Mouse (Mus musculus): ENCODE results near the gene Vmn1r5. TPM values are rescaled to one million over a fixed set of nuclear protein-coding genes. Genes with fewer than 3 reads are reported as not detected.

The Vmn1r5 gene
- polyA plus RNA-seq (2014; fragmentation: Nextera tagmentation; extraction: Ambion mirVana): not detected in 2 replicates

GRCm38 (mm10) chr6:56969973-56970372 is at the start of gene Vmn1r5:
TSS of gene Vmn1r5 (plus strand) at chr6:56970273.
- Histone ChIP-seq H3K9ac (replicated peaks; ENCODE audit: low read depth, low read length) (no peak within 1 kb of the TSS), H3K36me3 (ENCODE audit: control insufficient read depth, insufficient read depth, low read length) (no peaks in the 10 kb centered on the region), H3K27ac (ENCODE audit: low read depth, low read length) (no peak within 1 kb of the TSS), H3K4me2 (ENCODE audit: low read depth, low read length) (no peak within 1 kb of the TSS), H3K9me3 (ENCODE audit: control insufficient read depth, low read length) (no peaks in the 10 kb centered on the region), H3K4me3 (ENCODE audit: low read depth, low read length) (no peak within 1 kb of the TSS), H3K4me1 (ENCODE audit: control insufficient read depth, insufficient read depth, low read length) (no peaks in the 10 kb centered on the region), H3K27me3 (ENCODE audit: control insufficient read depth, insufficient read depth, low read length) (no peaks in the 10 kb centered on the region)
- ATAC-seq (ENCODE audit: low read depth): no peak

- no peaks in the 10 kb centered on the region for H3K9me3 ChIP-seq (ENCODE audit: control insufficient read depth, low read length)
- under 1% methylated on average over 25 of the region's 25 CpGs for WGBS
These were observed 46.7 kb upstream of the Vmn1r5 start for GRCm38 (mm10) chr6:56923331-56923725.

DNA sequence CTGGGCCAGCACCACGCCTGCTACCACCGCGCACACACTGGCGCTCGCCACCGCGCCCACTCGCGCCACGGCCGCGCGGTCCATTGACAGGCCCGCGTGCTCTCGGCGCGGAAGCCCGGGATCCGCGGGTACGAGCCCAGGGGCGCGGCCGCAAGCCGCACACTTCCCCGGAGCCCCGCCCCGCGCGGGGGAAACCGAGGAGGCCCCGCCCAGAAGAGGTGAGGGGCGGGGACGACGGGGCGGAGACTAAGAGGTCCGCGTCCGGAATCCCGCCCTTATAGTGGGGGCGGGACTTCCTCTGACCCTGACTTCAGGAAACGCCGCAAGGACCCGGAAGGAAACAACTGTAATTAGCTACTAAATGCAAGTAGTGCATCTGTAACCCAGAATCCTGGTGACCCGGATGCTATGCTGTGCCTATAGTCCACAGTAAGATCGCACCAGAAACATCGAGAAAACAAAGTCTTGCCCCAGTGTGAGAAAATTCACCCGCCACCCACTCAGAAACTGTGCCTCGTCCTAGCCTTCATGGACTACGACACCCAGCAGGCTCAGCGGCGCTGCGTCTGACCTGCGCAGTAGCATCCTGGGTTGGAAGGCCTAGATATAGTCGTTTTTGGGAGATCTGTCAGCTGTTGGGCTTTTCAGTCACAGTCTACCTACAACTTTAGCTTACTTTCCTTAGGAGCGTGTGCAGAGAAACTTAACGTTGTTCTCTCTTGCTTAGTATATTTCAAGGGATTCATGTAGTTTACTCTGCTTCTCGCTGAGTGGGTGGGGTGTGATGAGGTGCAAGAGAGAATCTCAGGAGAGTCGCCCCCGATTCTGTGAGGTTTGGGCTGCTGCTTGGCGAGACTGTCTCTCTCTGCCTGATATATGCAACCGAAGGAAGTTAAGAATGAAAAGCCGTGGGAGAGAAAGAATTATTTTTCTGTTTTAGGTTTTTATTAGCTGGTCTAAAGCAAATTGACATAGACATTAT is 46.1 kb upstream of the Vmn1r5 start, which contains the start of the genes Nt5c3 and Vmn1r4:
Nt5c3 (minus strand) TSS at position 207 of the 982 bp plus-strand sequence.
Vmn1r4 (plus strand) TSS at position 290 of the 982 bp plus-strand sequence.
- Histone ChIP-seq H3K9ac (replicated peaks; ENCODE audit: low read depth, low read length) (peak within 1 kb of the TSS; percentile 72), H3K4me3 (ENCODE audit: low read depth, low read length) (peak within 1 kb of the TSS; percentile 69)
- 3% methylated on average over 63 of the region's 64 CpGs for WGBS

More at GRCm38 (mm10) chr6:56923331-56923725, 46.7 kb upstream of the Vmn1r5 start:
- no peak for ATAC-seq (ENCODE audit: low read depth)
- Histone ChIP-seq H3K4me1 (ENCODE audit: control insufficient read depth, insufficient read depth, low read length) (peaks cover 10% of the 10 kb centered on the region; the same call in 1 of the 2 replicates), H3K4me3 (ENCODE audit: low read depth, low read length) (peak overlapping the region; percentile 69), H3K27me3 (ENCODE audit: control insufficient read depth, insufficient read depth, low read length) (no peaks in the 10 kb centered on the region), H3K4me2 (ENCODE audit: low read depth, low read length) (peak overlapping the region; percentile 61), H3K27ac (ENCODE audit: low read depth, low read length) (peak overlapping the region; percentile 80), H3K36me3 (ENCODE audit: control insufficient read depth, insufficient read depth, low read length) (no peaks in the 10 kb centered on the region), H3K9ac (replicated peaks; ENCODE audit: low read depth, low read length) (peak overlapping the region; percentile 72)

DNA sequence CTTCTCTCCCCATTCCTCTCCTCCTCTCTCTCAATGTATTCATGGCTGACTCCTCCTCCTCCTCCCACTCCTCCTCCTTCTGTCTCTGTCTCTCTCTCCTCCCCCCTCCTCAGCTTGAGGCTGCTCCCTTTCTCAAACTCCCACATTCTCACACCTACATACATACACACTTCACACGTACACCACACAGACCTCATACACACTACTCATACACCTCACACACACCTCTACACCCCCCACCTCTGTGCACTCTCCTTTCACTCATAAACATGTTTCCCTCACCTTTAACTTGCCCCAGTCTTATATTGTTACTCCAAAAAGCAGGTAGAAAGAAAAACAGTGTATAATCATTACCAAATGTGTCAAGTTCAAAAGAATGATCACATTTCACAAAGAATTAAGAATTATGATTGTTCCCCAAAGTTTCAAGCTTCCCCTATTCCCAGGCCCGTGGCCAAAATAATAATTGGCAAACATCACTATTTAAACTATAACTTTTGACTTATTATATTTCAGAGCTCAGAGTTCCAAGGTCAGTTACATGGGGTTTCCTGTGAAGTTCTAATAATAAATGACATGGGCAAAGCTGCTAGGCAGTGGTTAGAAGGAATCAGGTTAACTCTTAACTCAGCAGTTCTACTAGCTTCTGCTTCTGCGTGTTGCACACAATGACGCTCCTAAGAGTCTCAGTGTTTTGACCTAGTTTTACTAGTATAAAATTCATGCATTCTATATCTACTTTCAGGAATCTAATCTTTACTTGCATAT is 38.2 kb upstream of the Vmn1r5 start:
- Histone ChIP-seq H3K27ac (ENCODE audit: low read depth, low read length) (no peak overlapping the region), H3K9ac (replicated peaks; ENCODE audit: low read depth, low read length) (no peak overlapping the region), H3K27me3 (ENCODE audit: control insufficient read depth, insufficient read depth, low read length) (no peaks in the 10 kb centered on the region), H3K4me1 (ENCODE audit: control insufficient read depth, insufficient read depth, low read length) (no peaks in the 10 kb centered on the region), H3K36me3 (ENCODE audit: control insufficient read depth, insufficient read depth, low read length) (no peaks in the 10 kb centered on the region), H3K4me2 (ENCODE audit: low read depth, low read length) (no peak overlapping the region), H3K9me3 (ENCODE audit: control insufficient read depth, low read length) (no peaks in the 10 kb centered on the region), H3K4me3 (ENCODE audit: low read depth, low read length) (no peak overlapping the region)
- ATAC-seq (ENCODE audit: low read depth): no peak
- 81% methylated on average over 4 of the region's 4 CpGs for WGBS

More for the DNA sequence above, 46.1 kb upstream of the Vmn1r5 start, which contains the start of the genes Nt5c3 and Vmn1r4:
- H3K27me3 ChIP-seq (ENCODE audit: control insufficient read depth, insufficient read depth, low read length): no peaks in the 10 kb centered on the region
- no peaks in the 10 kb centered on the region for H3K36me3 ChIP-seq (ENCODE audit: control insufficient read depth, insufficient read depth, low read length)
- peak within 1 kb of the TSS; percentile 80 for H3K27ac ChIP-seq (ENCODE audit: low read depth, low read length)
- no peaks in the 10 kb centered on the region for H3K9me3 ChIP-seq (ENCODE audit: control insufficient read depth, low read length)
- peak within 1 kb of the TSS; percentile 61 for H3K4me2 ChIP-seq (ENCODE audit: low read depth, low read length)
- ATAC-seq (ENCODE audit: low read depth): peak; percentile 98
- peaks cover 10% of the 10 kb centered on the region; the same call in 1 of the 2 replicates for H3K4me1 ChIP-seq (ENCODE audit: control insufficient read depth, insufficient read depth, low read length)

GRCm38 (mm10) chr6:56932464-56932863 is 37.6 kb upstream of the Vmn1r5 start:
- no peaks in the 10 kb centered on the region for H3K36me3 ChIP-seq (ENCODE audit: control insufficient read depth, insufficient read depth, low read length)
- 75% methylated on average over 2 of the region's 2 CpGs for WGBS
- no peaks in the 10 kb centered on the region for H3K4me1 ChIP-seq (ENCODE audit: control insufficient read depth, insufficient read depth, low read length)
- no peak for ATAC-seq (ENCODE audit: low read depth)
- no peak overlapping the region for H3K9ac ChIP-seq (replicated peaks; ENCODE audit: low read depth, low read length)
- no peak overlapping the region for H3K4me2 ChIP-seq (ENCODE audit: low read depth, low read length)
- no peaks in the 10 kb centered on the region for H3K27me3 ChIP-seq (ENCODE audit: control insufficient read depth, insufficient read depth, low read length)
- no peak overlapping the region for H3K27ac ChIP-seq (ENCODE audit: low read depth, low read length)
- no peak overlapping the region for H3K4me3 ChIP-seq (ENCODE audit: low read depth, low read length)
- H3K9me3 ChIP-seq (ENCODE audit: control insufficient read depth, low read length): no peaks in the 10 kb centered on the region

DNA sequence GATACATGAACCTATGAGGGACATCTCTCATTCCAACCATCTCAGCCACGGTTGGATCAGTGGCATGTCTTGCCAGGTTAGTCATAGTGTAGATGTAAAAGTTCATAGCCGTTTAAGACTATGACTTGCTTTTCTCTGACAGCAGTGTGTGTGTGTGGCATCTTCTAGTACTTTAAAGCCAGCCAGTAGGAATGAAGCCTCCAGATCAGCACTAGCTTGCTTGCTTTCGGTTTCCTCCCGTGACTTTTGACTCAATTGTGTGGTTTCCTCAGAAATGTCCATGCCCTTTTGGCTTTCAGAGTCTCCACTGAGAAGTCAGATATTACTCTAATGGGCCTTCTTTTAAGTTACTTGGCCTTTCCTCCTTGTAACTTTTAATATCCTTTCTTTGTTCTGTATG is 35.7 kb upstream of the Vmn1r5 start:
- no peak for ATAC-seq (ENCODE audit: low read depth)
- WGBS: 87% methylated on average over 4 of the region's 4 CpGs
- H3K4me1 ChIP-seq (ENCODE audit: control insufficient read depth, insufficient read depth, low read length): no peaks in the 10 kb centered on the region
- H3K36me3 ChIP-seq (ENCODE audit: control insufficient read depth, insufficient read depth, low read length): no peaks in the 10 kb centered on the region
- H3K27ac ChIP-seq (ENCODE audit: low read depth, low read length): no peak overlapping the region
- no peaks in the 10 kb centered on the region for H3K27me3 ChIP-seq (ENCODE audit: control insufficient read depth, insufficient read depth, low read length)
- no peak overlapping the region for H3K9ac ChIP-seq (replicated peaks; ENCODE audit: low read depth, low read length)
- no peak overlapping the region for H3K4me2 ChIP-seq (ENCODE audit: low read depth, low read length)
- H3K4me3 ChIP-seq (ENCODE audit: low read depth, low read length): no peak overlapping the region
- H3K9me3 ChIP-seq (ENCODE audit: control insufficient read depth, low read length): no peaks in the 10 kb centered on the region

DNA sequence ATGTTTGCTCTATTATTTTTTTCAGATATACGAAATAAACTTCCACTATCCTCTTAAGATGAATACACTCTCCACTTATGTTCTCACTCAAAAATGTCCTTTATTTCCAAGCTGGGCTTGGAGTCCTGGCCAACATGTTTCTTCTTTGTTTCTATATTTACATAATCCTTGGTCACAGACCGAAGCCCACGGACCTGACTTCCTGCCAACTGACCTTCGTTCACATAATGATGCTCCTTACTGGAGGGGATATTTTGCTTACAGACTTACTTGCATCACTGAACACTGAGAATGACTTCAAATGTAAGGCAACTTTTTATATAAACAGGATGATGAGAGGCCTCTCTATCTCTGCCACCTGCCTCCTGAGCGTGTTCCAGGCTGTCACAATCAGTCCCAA is 13.6 kb upstream of the Vmn1r5 start:
- Histone ChIP-seq H3K9me3 (ENCODE audit: control insufficient read depth, low read length) (no peaks in the 10 kb centered on the region), H3K36me3 (ENCODE audit: control insufficient read depth, insufficient read depth, low read length) (no peaks in the 10 kb centered on the region), H3K9ac (replicated peaks; ENCODE audit: low read depth, low read length) (no peak overlapping the region), H3K27ac (ENCODE audit: low read depth, low read length) (no peak overlapping the region), H3K4me3 (ENCODE audit: low read depth, low read length) (no peak overlapping the region), H3K4me2 (ENCODE audit: low read depth, low read length) (no peak overlapping the region), H3K27me3 (ENCODE audit: control insufficient read depth, insufficient read depth, low read length) (no peaks in the 10 kb centered on the region), H3K4me1 (ENCODE audit: control insufficient read depth, insufficient read depth, low read length) (no peaks in the 10 kb centered on the region)
- ATAC-seq (ENCODE audit: low read depth): no peak
- 83% methylated on average over 5 of the region's 5 CpGs for WGBS

- no peak within 1 kb of the TSS for H3K4me2 ChIP-seq (ENCODE audit: low read depth, low read length)
- no peaks in the 10 kb centered on the region for H3K4me1 ChIP-seq (ENCODE audit: control insufficient read depth, insufficient read depth, low read length)
- ATAC-seq (ENCODE audit: low read depth): no peak
- H3K9ac ChIP-seq (replicated peaks; ENCODE audit: low read depth, low read length): no peak within 1 kb of the TSS
- H3K27me3 ChIP-seq (ENCODE audit: control insufficient read depth, insufficient read depth, low read length): no peaks in the 10 kb centered on the region
- no peak within 1 kb of the TSS for H3K27ac ChIP-seq (ENCODE audit: low read depth, low read length)
- no peak within 1 kb of the TSS for H3K4me3 ChIP-seq (ENCODE audit: low read depth, low read length)
- H3K9me3 ChIP-seq (ENCODE audit: control insufficient read depth, low read length): no peaks in the 10 kb centered on the region
- WGBS: 90% methylated on average over 2 of the region's 2 CpGs
- H3K36me3 ChIP-seq (ENCODE audit: control insufficient read depth, insufficient read depth, low read length): no peaks in the 10 kb centered on the region
These were observed 26.9 kb downstream of the Vmn1r5 start, which contains the start of gene Vmn1r6 for GRCm38 (mm10) chr6:56996943-56997342. TSS of gene Vmn1r6 (plus strand) at chr6:56997243.
